Mouse (Mus musculus) megakaryocyte, adult 5-6 weeks (primary cell): ENCODE results near the gene 1500011B03Rik. TPM values are rescaled to one million over a fixed set of nuclear protein-coding genes. Genes with fewer than 3 reads are reported as not detected.
"Not testable (repeated sequence)": the region's sequence is repeated elsewhere in the genome, so short reads cannot be mapped to it uniquely, and the experiment has no call there.

Experiments
- ATAC-seq: 2 replicates; pipeline ENCODE4 v1.8.0; 2016; ENCODE audit warnings: mild to moderate bottlenecking, inconsistent platforms; ENCODE audit not compliant: poor library complexity, severe bottlenecking
- total RNA-seq, 2 experiments: library from RNA; stranded (forward) in 1 of 2; stranded (reverse) in 1 of 2; fragments of 153-499, 151-499 nt in 1 of 2; fragments of 221-1000, 200-1000 nt in 1 of 2; gene quantifications; 2 replicates each; pipeline versions ENCODE4 v1.2.3 to v1.2.4; 2015 to 2017

Gene 1500011B03Rik
- total RNA-seq (2015): 30.6 and 45.3 TPM in 2 replicates
- 19.1 and 24.0 TPM in 2 replicates for total RNA-seq (2017)

- ATAC-seq: peak; percentile 51
These were observed at the start of gene 1500011B03Rik for GRCm38 (mm10) chr5:114822796-114823688. 1500011B03Rik (minus strand) TSS chr5:114823468.

- no peak for ATAC-seq
These were observed 42.0 kb upstream of the 1500011B03Rik start for GRCm38 (mm10) chr5:114865279-114865678.

GRCm38 (mm10) chr5:114864813-114865212, 41.5 kb upstream of the 1500011B03Rik start:
- no peak for ATAC-seq

- ATAC-seq: no peak
These were observed 38.5 kb upstream of the 1500011B03Rik start for GRCm38 (mm10) chr5:114861730-114862129.

- peak; percentile 70 for ATAC-seq
These were observed 36.0 kb upstream of the 1500011B03Rik start for GRCm38 (mm10) chr5:114859253-114859652.

- no peak for ATAC-seq
These were observed 35.3 kb upstream of the 1500011B03Rik start, which contains the start of gene Gm9936 for GRCm38 (mm10) chr5:114858582-114858981. Gm9936 (minus strand) TSS chr5:114858682.

- not testable (repeated sequence) for ATAC-seq
These were observed 30.1 kb upstream of the 1500011B03Rik start, which contains the start of gene 4930519G04Rik for GRCm38 (mm10) chr5:114853364-114853763. 4930519G04Rik (plus strand) TSS chr5:114853664.

GRCm38 (mm10) chr5:114851565-114852236, 28.4 kb upstream of the 1500011B03Rik start:
- no peak for ATAC-seq

- ATAC-seq: not testable (repeated sequence)
These were observed 21.1 kb upstream of the 1500011B03Rik start for GRCm38 (mm10) chr5:114844371-114844770.

GRCm38 (mm10) chr5:114842674-114843073, 19.4 kb upstream of the 1500011B03Rik start:
- ATAC-seq: no peak

GRCm38 (mm10) chr5:114842155-114842554, 18.9 kb upstream of the 1500011B03Rik start:
- ATAC-seq: not testable (repeated sequence)

- not testable (repeated sequence) for ATAC-seq
These were observed 17.2 kb upstream of the 1500011B03Rik start for GRCm38 (mm10) chr5:114840481-114840880.

GRCm38 (mm10) chr5:114836886-114837285, 13.6 kb upstream of the 1500011B03Rik start:
- ATAC-seq: no peak

- ATAC-seq: no peak
These were observed 6.5 kb upstream of the 1500011B03Rik start for GRCm38 (mm10) chr5:114829740-114830139.

- ATAC-seq: no peak
These were observed 4.2 kb upstream of the 1500011B03Rik start for GRCm38 (mm10) chr5:114827427-114827826.

- peak; percentile 85 for ATAC-seq
These were observed 2.9 kb upstream of the 1500011B03Rik start for GRCm38 (mm10) chr5:114825978-114826691.

GRCm38 (mm10) chr5:114824197-114824596, 929 bp upstream of the 1500011B03Rik start:
- peak; percentile 70 for ATAC-seq

- ATAC-seq: no peak
These were observed 5.1 kb downstream of the 1500011B03Rik start for GRCm38 (mm10) chr5:114818124-114818523.

- no peak for ATAC-seq
These were observed 6.7 kb downstream of the 1500011B03Rik start for GRCm38 (mm10) chr5:114816599-114816998.

GRCm38 (mm10) chr5:114813525-114814181, 9.6 kb downstream of the 1500011B03Rik start:
- peak; percentile 97 for ATAC-seq
